8 mouse cellular contexts compared by ENCODE assay signal in the genomic region with DNA sequence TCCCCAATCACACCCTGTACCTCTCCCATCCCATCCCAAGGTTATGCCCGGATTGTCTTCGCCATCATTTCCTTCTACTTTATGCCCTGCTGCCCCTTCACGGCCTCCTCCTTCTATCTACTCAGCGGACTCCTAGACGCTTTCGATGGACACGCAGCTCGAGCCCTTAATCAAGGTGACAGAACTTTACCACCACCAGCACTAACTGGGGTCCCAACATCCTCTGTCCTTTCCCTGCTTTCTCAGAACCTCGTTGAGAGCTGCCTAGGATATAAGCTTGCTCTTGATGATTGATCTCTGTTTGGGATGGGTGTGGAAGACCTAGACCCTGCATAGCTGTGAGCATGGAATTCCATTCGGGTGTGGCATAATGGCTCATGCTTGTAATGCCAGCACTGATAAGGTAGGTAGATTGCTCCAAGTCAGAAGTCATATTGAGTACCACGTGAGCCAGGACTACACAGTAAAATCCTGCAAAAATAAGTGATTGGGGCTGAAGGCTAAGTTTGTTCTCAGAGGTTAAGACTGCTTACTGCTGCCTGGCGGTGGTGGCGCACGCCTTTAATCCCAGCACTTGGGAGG. TPM values are rescaled to one million over a fixed set of nuclear protein-coding genes. Genes with fewer than 3 reads are reported as not detected.
DNase-seq lines count a peak whose midpoint lies in the region; ATAC-seq and TF ChIP-seq lines count a peak whose summit lies in the region.

No protein-coding gene starts in this region.

- H3K9me3 ChIP-seq in forebrain, embryonic 16.5 days (ENCODE audit: control insufficient read depth, low read length): no peaks in the 10 kb centered on the region
- H3K9me3 ChIP-seq in stomach, embryonic 14.5 days (ENCODE audit: control insufficient read depth, low read depth, low read length): no peaks in the 10 kb centered on the region

- no peak for TF ChIP-seq CTCF in heart, adult 2 months (IDR thresholded peaks at IDR 0.05)
- no peak for TF ChIP-seq CTCF in liver, adult 2 months (IDR thresholded peaks at IDR 0.05; ENCODE audit: low read depth, low read length)

- peak overlapping the region; percentile 100 for H3K27ac ChIP-seq in heart, adult 2 months
- no peak overlapping the region for H3K27ac ChIP-seq in forebrain, embryonic 16.5 days (ENCODE audit: low read length)
- no peak overlapping the region for H3K27ac ChIP-seq in liver, adult 2 months (replicated peaks; ENCODE audit: insufficient read depth, low read depth, low read length)
- H3K27ac ChIP-seq in stomach, embryonic 14.5 days (ENCODE audit: low read length): peak overlapping the region; percentile 96; the same call in 1 of the 2 replicates

- H3K79me2 ChIP-seq in heart, adult 2 months (replicated peaks; ENCODE audit: control insufficient read depth, insufficient read depth, low read length): peaks cover 3% of the 10 kb centered on the region; the same call in 1 of the 2 replicates
- H3K79me2 ChIP-seq in liver, adult 2 months (ENCODE audit: control insufficient read depth, insufficient read depth, low read length): peaks cover 7% of the 10 kb centered on the region; the same call in 1 of the 2 replicates

- no peak for TF ChIP-seq POLR2A in heart, adult 2 months (IDR thresholded peaks at IDR 0.05; ENCODE audit: insufficient read depth, low read depth, low read length)
- TF ChIP-seq POLR2A in liver, adult 2 months (IDR thresholded peaks at IDR 0.05; ENCODE audit: extremely low read depth, insufficient read depth, low read length): no peak

- 23% methylated on average over 14 of the region's 14 CpGs for WGBS in heart, adult 2 months
- WGBS in forebrain, embryonic 16.5 days: 31% methylated on average over 14 of the region's 14 CpGs
- WGBS in liver, adult 2 months: 25% methylated on average over 14 of the region's 14 CpGs
- WGBS in stomach, embryonic 14.5 days: 20% methylated on average over 14 of the region's 14 CpGs

- no peaks in the 10 kb centered on the region for H3K27me3 ChIP-seq in heart, adult 2 months (ENCODE audit: control insufficient read depth, insufficient read depth, low read length)
- no peaks in the 10 kb centered on the region for H3K27me3 ChIP-seq in forebrain, embryonic 16.5 days (replicated peaks; ENCODE audit: control insufficient read depth, insufficient read depth, low read length)
- H3K27me3 ChIP-seq in liver, adult 2 months (ENCODE audit: control insufficient read depth, insufficient read depth, low read length): no peaks in the 10 kb centered on the region
- no peaks in the 10 kb centered on the region for H3K27me3 ChIP-seq in stomach, embryonic 14.5 days (ENCODE audit: control insufficient read depth, insufficient read depth, low read length)

- H3K4me3 ChIP-seq in heart, adult 2 months: peak overlapping the region; percentile 100
- H3K4me3 ChIP-seq in forebrain, embryonic 16.5 days (replicated peaks; ENCODE audit: low read length): peak overlapping the region; percentile 78
- peak overlapping the region; percentile 86 for H3K4me3 ChIP-seq in liver, adult 2 months (ENCODE audit: insufficient read depth, low read depth, low read length)
- peak overlapping the region; percentile 100 for H3K4me3 ChIP-seq in stomach, embryonic 14.5 days (ENCODE audit: low read depth, low read length)

- peaks cover 3% of the 10 kb centered on the region; the same call in 1 of the 2 replicates for H3K36me3 ChIP-seq in heart, adult 2 months (ENCODE audit: control insufficient read depth, insufficient read depth, low read length)
- H3K36me3 ChIP-seq in forebrain, embryonic 16.5 days (ENCODE audit: control insufficient read depth, insufficient read depth): peaks cover 12% of the 10 kb centered on the region
- peaks cover 2% of the 10 kb centered on the region; the same call in 1 of the 2 replicates for H3K36me3 ChIP-seq in liver, adult 2 months (ENCODE audit: control insufficient read depth, insufficient read depth, low read length)
- H3K36me3 ChIP-seq in stomach, embryonic 14.5 days (ENCODE audit: control insufficient read depth, insufficient read depth, low read length): peaks cover 25% of the 10 kb centered on the region

- peak in 1 of 2 experiments; percentile 35 for DNase-seq in heart, adult 2 months
- no peak for DNase-seq in heart, adult 9 months (ENCODE audit: low spot score in 2 of 2)
- DNase-seq in ES-CJ7 (ENCODE audit: low read depth, low spot score): peak; percentile 36
- peak; percentile 6 for DNase-seq in liver, adult 2 months (ENCODE audit: extremely low read depth, low read depth, low spot score)
- no peak for DNase-seq in cerebellum, adult 9-11 months
- DNase-seq in gastrocnemius, postnatal 4 days (ENCODE audit: low spot score in 2 of 2): no peak

- intact Hi-C loops in heart, adult 2 months (cut with DNase I): loop anchor here (1.0 to 2.0 kb wide), 3 partner anchors 40 to 114 kb away; a partner anchor contains a TSS

- TF ChIP-seq EP300 in heart, adult 2 months (IDR thresholded peaks at IDR 0.05; ENCODE audit: insufficient read depth, low read depth, low read length): no peak

- ATAC-seq in forebrain, embryonic 16.5 days: no peak
- no peak for ATAC-seq in stomach, embryonic 14.5 days (ENCODE audit: insufficient number of reproducible peaks, insufficient read depth, low FRiP score, low read depth)

- H3K4me1 ChIP-seq in heart, adult 2 months (ENCODE audit: control insufficient read depth, insufficient read depth, low read length): peaks cover 10% of the 10 kb centered on the region
- peaks cover 15% of the 10 kb centered on the region for H3K4me1 ChIP-seq in forebrain, embryonic 16.5 days (replicated peaks; ENCODE audit: control insufficient read depth, insufficient read depth, low read length)
- peaks cover 4% of the 10 kb centered on the region for H3K4me1 ChIP-seq in liver, adult 2 months (ENCODE audit: control insufficient read depth, insufficient read depth, low read length)
- H3K4me1 ChIP-seq in stomach, embryonic 14.5 days (ENCODE audit: control insufficient read depth, insufficient read depth, low read length): peaks cover 4% of the 10 kb centered on the region; the same call in 1 of the 2 replicates

- H3K9ac ChIP-seq in heart, adult 2 months (ENCODE audit: low read depth, low read length): peak overlapping the region; percentile 91
- H3K9ac ChIP-seq in forebrain, embryonic 16.5 days (replicated peaks; ENCODE audit: low read depth, low read length): peak overlapping the region; percentile 95
- H3K9ac ChIP-seq in liver, adult 2 months (ENCODE audit: low read depth, low read length): peak overlapping the region; percentile 93
- H3K9ac ChIP-seq in stomach, embryonic 14.5 days (replicated peaks; ENCODE audit: low read depth, low read length): peak overlapping the region; percentile 98

- H3K4me2 ChIP-seq in forebrain, embryonic 16.5 days (ENCODE audit: low read length): peak overlapping the region; percentile 92
- H3K4me2 ChIP-seq in stomach, embryonic 14.5 days (replicated peaks; ENCODE audit: low read depth, low read length): peak overlapping the region; percentile 54

RNA-seq across cellular contexts. Expression of a gene that starts 1.1 kb away (rescaled TPM):
- under 1 TPM in 1 of 2 experiments, not detected in 1; 0.39 TPM for total RNA-seq in heart, adult 2 months (2021)
- 2.0 and 2.5 TPM in 2 replicates for polyA plus RNA-seq in heart, adult 2 months (2012; rRNA removed)
- polyA plus RNA-seq in forebrain, embryonic 16.5 days (2015; fragmentation: Nextera tagmentation; extraction: Ambion mirVana): 0.45 and 1.2 TPM in 2 replicates
- 0.09 TPM in 1 of 2 replicates, not detected in the other for total RNA-seq in liver, adult 2 months (2014; rRNA removed)
- polyA plus RNA-seq in liver, adult 2 months (2012; rRNA removed): 0.20 and 0.23 TPM in 2 replicates
- 1.6 and 2.8 TPM in 2 replicates for polyA plus RNA-seq in stomach, embryonic 14.5 days (2014; fragmentation: Nextera tagmentation; extraction: Ambion mirVana)
- under 1 TPM; 0.49 to 0.76 TPM for total RNA-seq in gastrocnemius, postnatal 4 days (2021)

RNA-seq across cellular contexts. Expression of a gene that starts 1.3 kb away (rescaled TPM):
- 10 to 100 TPM; 44.4 to 45.9 TPM for total RNA-seq in heart, adult 2 months (2021)
- 133 and 170 TPM in 2 replicates for polyA plus RNA-seq in heart, adult 2 months (2012; rRNA removed)
- polyA plus RNA-seq in forebrain, embryonic 16.5 days (2015; fragmentation: Nextera tagmentation; extraction: Ambion mirVana): 115 and 122 TPM in 2 replicates
- 41.2 and 42.8 TPM in 2 replicates for total RNA-seq in liver, adult 2 months (2014; rRNA removed)
- 137 and 141 TPM in 2 replicates for polyA plus RNA-seq in liver, adult 2 months (2012; rRNA removed)
- polyA plus RNA-seq in stomach, embryonic 14.5 days (2014; fragmentation: Nextera tagmentation; extraction: Ambion mirVana): 96.8 and 106 TPM in 2 replicates
- 10 to 100 TPM; 43.1 to 48.0 TPM for total RNA-seq in gastrocnemius, postnatal 4 days (2021)

RNA-seq across cellular contexts. Expression of a gene that starts 26.6 kb away (rescaled TPM):
- 1 to 10 TPM; 5.6 to 6.1 TPM for total RNA-seq in heart, adult 2 months (2021)
- 5.0 and 5.4 TPM in 2 replicates for polyA plus RNA-seq in heart, adult 2 months (2012; rRNA removed)
- 26.1 and 30.6 TPM in 2 replicates for polyA plus RNA-seq in forebrain, embryonic 16.5 days (2015; fragmentation: Nextera tagmentation; extraction: Ambion mirVana)
- 0.20 and 0.28 TPM in 2 replicates for total RNA-seq in liver, adult 2 months (2014; rRNA removed)
- polyA plus RNA-seq in liver, adult 2 months (2012; rRNA removed): 0.31 and 0.60 TPM in 2 replicates
- 2.9 and 3.6 TPM in 2 replicates for polyA plus RNA-seq in stomach, embryonic 14.5 days (2014; fragmentation: Nextera tagmentation; extraction: Ambion mirVana)
- 1 to 10 TPM; 6.5 to 6.9 TPM for total RNA-seq in gastrocnemius, postnatal 4 days (2021)

RNA-seq across cellular contexts. Expression of a gene that starts 27.6 kb away (rescaled TPM):
- total RNA-seq in heart, adult 2 months (2021): not detected
- polyA plus RNA-seq in heart, adult 2 months (2012; rRNA removed): 0.08 and 0.29 TPM in 2 replicates
- 4.8 and 8.5 TPM in 2 replicates for polyA plus RNA-seq in forebrain, embryonic 16.5 days (2015; fragmentation: Nextera tagmentation; extraction: Ambion mirVana)
- total RNA-seq in liver, adult 2 months (2014; rRNA removed): not detected in 2 replicates
- polyA plus RNA-seq in liver, adult 2 months (2012; rRNA removed): not detected in 2 replicates
- 0.35 and 0.36 TPM in 2 replicates for polyA plus RNA-seq in stomach, embryonic 14.5 days (2014; fragmentation: Nextera tagmentation; extraction: Ambion mirVana)
- under 1 TPM in 1 of 2 experiments, not detected in 1; 0.26 TPM for total RNA-seq in gastrocnemius, postnatal 4 days (2021)

RNA-seq across cellular contexts. Expression of a gene that starts 37.5 kb away (rescaled TPM):
- 10 to 100 TPM; 50.4 to 59.1 TPM for total RNA-seq in heart, adult 2 months (2021)
- 48.8 and 50.7 TPM in 2 replicates for polyA plus RNA-seq in heart, adult 2 months (2012; rRNA removed)
- polyA plus RNA-seq in forebrain, embryonic 16.5 days (2015; fragmentation: Nextera tagmentation; extraction: Ambion mirVana): 3.0 and 3.7 TPM in 2 replicates
- 23.4 and 28.5 TPM in 2 replicates for total RNA-seq in liver, adult 2 months (2014; rRNA removed)
- 26.3 and 39.4 TPM in 2 replicates for polyA plus RNA-seq in liver, adult 2 months (2012; rRNA removed)
- polyA plus RNA-seq in stomach, embryonic 14.5 days (2014; fragmentation: Nextera tagmentation; extraction: Ambion mirVana): 11.4 and 12.4 TPM in 2 replicates
- total RNA-seq in gastrocnemius, postnatal 4 days (2021): 10 to 100 TPM; 23.2 to 27.1 TPM

Comparison
In these comparisons a context has a peak if more than half of its experiments do, and no peak if none do; other contexts are left out.
1. DNase-seq: peak in ES-CJ7 (single experiment) and liver, adult 2 months (single experiment); none in heart, adult 9 months (0 of 2), cerebellum, adult 9-11 months (single experiment) and gastrocnemius, postnatal 4 days (0 of 2).
2. H3K27ac ChIP-seq: peak in heart, adult 2 months (single experiment) and stomach, embryonic 14.5 days (single experiment); none in forebrain, embryonic 16.5 days (single experiment) and liver, adult 2 months (single experiment).
3. Peak in every context shown above with its lines, with median percentiles within 50 percentile points of each other: H3K4me3 ChIP-seq and H3K9ac ChIP-seq.